Mouse (Mus musculus) midbrain, embryonic 11.5 days (tissue): Measurements from ENCODE around the gene Ankrd12. TPM values are rescaled to one million over a fixed set of nuclear protein-coding genes. Genes with fewer than 3 reads are reported as not detected.

ENCODE experiments used
- ATAC-seq: fragments of 200-750 bp; cut with Nextera tagmentation; 2 replicates; pipeline ENCODE4 v1.8.0; 2017; ENCODE audit warnings: moderate TSS enrichment, moderate library complexity; ENCODE audit not compliant: low FRiP score
- DNase-seq: peaks from one replicate; pipeline ENCODE4 v3.0.0; 2015; ENCODE audit warnings: low spot score; ENCODE audit errors: missing footprints
- H3K27ac ChIP-seq: fragments of 300-500 bp; sonication (generic); 2 replicates; pipeline ENCODE4 v1.5.1; 2014; ENCODE audit warnings: low read depth, low read length
- H3K27me3 ChIP-seq: fragments of 300-500 bp; sonication (generic); 2 replicates; pipeline ENCODE4 v1.6.1; 2014; ENCODE audit warnings: mild to moderate bottlenecking, low read length, moderate library complexity, mixed read lengths; ENCODE audit not compliant: control insufficient read depth, insufficient read depth
- H3K36me3 ChIP-seq: fragments of 300-500 bp; sonication (generic); 2 replicates; pipeline ENCODE4 v1.6.1; 2014; ENCODE audit warnings: mild to moderate bottlenecking, low read length, moderate library complexity, mixed read lengths; ENCODE audit not compliant: control insufficient read depth, insufficient read depth
- H3K4me1 ChIP-seq: fragments of 300-500 bp; sonication (generic); 2 replicates; pipeline ENCODE4 v1.6.1; 2014; ENCODE audit warnings: low read length; ENCODE audit not compliant: control insufficient read depth, insufficient read depth
- H3K4me2 ChIP-seq: fragments of 300-500 bp; sonication (generic); 2 replicates; pipeline ENCODE4 v1.6.1; 2014; ENCODE audit warnings: mild to moderate bottlenecking, moderate library complexity
- H3K4me3 ChIP-seq: fragments of 300-500 bp; sonication (generic); 2 replicates; pipeline ENCODE4 v1.5.1; 2014; ENCODE audit warnings: low read depth, low read length
- H3K9ac ChIP-seq: fragments of 300-500 bp; sonication (generic); 2 replicates; pipeline ENCODE4 v1.6.1; 2014; ENCODE audit warnings: low read length
- H3K9me3 ChIP-seq: fragments of 300-500 bp; sonication (generic); 2 replicates; pipeline ENCODE4 v1.6.1; 2016; ENCODE audit warnings: low read length; ENCODE audit not compliant: control insufficient read depth
- whole genome bisulfite sequencing: fragments of 180-500 bp; shearing (Covaris S2); extraction: QIAGEN DNeasy Blood & Tissue Kit; methylation state at CpG from one replicate; pipeline ENCODE4 v1.1.7; 2014; 5-methylcytosine and 5-hydroxymethylcytosine counted together
- polyA plus RNA-seq: library from polyadenylated mRNA; unstranded; fragments of >200 nt; fragmentation: Nextera tagmentation; extraction: Ambion mirVana; gene quantifications from 2 replicates; pipeline ENCODE4 v1.2.1, GENCODE M21; 2014

Ankrd12 gene
- polyA plus RNA-seq: 32.7 and 36.3 TPM in 2 replicates

DNA sequence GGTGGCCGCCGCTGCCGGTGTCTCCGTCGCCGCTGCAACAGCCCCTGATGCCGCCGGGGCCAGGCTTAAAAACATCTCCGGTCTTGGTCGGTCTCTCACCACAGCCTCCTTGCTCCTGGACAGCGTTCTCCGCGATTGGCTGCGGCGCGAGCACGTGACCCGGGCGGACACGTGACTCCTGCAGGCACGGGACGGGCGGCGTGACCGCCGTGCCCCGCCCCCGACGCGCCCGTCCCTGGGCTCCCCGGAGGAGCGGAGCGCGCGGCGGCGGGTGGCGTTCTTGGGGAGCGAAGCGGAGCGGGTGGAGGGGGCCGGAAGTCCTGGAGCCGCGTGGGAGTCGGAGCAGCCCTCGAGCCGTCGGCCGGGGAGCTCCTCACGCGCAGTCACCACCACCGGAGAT, at the start of gene Ankrd12:
TSS of gene Ankrd12 (minus strand) at position 156 of the 400 bp plus-strand sequence.
- peak; percentile 99 for DNase-seq
- peak within 1 kb of the TSS; percentile 74 for H3K9ac ChIP-seq
- H3K4me1 ChIP-seq: peaks cover 12% of the 10 kb centered on the region; the same call in 1 of the 2 replicates
- peak within 1 kb of the TSS; percentile 81 for H3K27ac ChIP-seq
- peak within 1 kb of the TSS; percentile 84 for H3K4me2 ChIP-seq
- peak within 1 kb of the TSS; percentile 95 for H3K4me3 ChIP-seq
- H3K9me3 ChIP-seq: no peaks in the 10 kb centered on the region
- no peaks in the 10 kb centered on the region for H3K27me3 ChIP-seq
- peak; percentile 99 for ATAC-seq
- H3K36me3 ChIP-seq: no peaks in the 10 kb centered on the region; the same call in 1 of the 2 replicates
- WGBS: 3% methylated on average over 53 of the region's 53 CpGs

DNA sequence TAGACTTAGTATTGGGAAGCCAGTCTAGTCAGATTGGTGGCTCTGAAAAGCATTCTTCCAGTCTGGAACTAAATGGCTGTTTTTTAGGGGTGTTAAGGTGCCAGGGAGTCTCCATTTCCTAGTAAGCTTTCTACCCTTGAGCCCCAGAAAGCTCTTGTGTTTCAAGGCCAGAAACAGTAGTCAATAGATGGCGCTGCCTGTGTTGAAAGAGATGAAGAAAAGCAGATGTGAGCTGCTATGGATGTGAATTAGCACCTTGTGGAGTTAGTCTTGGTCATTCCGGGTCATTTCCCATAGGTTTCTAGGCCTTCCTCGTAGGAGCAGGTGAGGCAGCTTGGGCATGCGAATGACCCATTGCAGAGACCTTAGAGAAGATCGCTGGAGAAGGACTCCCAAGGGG, 48.3 kb upstream of the Ankrd12 start:
- no peak overlapping the region for H3K4me3 ChIP-seq
- no peaks in the 10 kb centered on the region for H3K27me3 ChIP-seq
- 73% methylated on average over 5 of the region's 5 CpGs for WGBS
- H3K4me2 ChIP-seq: no peak overlapping the region
- peaks cover 2% of the 10 kb centered on the region for H3K36me3 ChIP-seq
- H3K9me3 ChIP-seq: no peaks in the 10 kb centered on the region
- ATAC-seq: no peak
- H3K4me1 ChIP-seq: peaks cover 4% of the 10 kb centered on the region; the same call in 1 of the 2 replicates
- 0 out of 2 replicates have a peak overlapping the region, but pooled peaks have one; percentile 24 for H3K9ac ChIP-seq
- DNase-seq: no peak
- H3K27ac ChIP-seq: no peak overlapping the region

DNA sequence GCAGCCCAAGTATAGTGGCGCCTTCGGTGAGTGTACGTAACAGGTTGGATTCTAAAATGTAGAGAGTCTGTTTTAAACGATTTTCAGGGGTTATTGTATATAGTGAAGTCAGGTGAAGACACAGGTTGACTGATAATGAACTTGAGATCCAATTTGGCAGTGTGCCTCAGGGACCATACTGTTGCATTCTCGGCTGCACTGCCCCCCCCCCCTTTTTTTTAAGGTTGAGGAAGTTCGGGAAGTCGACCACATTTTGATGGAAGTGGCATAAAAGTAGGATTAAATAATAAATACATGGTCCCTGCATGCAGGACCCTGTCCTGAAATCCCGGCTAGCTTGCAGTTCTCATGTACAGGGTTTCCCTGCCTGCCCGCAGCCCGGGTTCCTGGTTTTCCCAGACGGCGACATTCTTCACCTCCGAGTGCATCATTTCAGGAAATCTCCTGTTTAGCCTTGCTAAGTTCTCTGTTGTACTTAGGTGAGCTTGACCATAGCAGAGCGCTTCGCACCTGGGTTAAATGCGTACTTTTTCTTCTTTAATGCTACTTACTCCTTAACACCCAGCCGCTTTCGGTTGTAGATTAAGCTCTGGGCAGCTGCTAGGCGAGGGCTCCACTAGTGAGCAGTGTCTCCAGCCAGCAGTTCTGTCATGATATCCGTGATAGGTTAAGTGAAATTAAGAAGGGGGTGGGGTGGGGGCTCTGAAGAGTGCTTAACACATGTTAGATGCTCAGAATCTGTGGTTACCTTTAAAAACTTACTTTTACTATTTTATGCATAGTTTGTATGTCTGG, 47.1 kb upstream of the Ankrd12 start:
- H3K9ac ChIP-seq: peak overlapping the region; percentile 77
- peak; percentile 89 for DNase-seq
- no peaks in the 10 kb centered on the region for H3K9me3 ChIP-seq
- peak overlapping the region; percentile 79 for H3K4me2 ChIP-seq
- H3K4me3 ChIP-seq: peak overlapping the region; percentile 67
- H3K36me3 ChIP-seq: peaks cover 9% of the 10 kb centered on the region
- no peak overlapping the region for H3K27ac ChIP-seq
- H3K4me1 ChIP-seq: peaks cover 4% of the 10 kb centered on the region; the same call in 1 of the 2 replicates
- ATAC-seq: peak; percentile 49
- no peaks in the 10 kb centered on the region for H3K27me3 ChIP-seq
- under 1% methylated on average over 20 of the region's 20 CpGs for WGBS

DNA sequence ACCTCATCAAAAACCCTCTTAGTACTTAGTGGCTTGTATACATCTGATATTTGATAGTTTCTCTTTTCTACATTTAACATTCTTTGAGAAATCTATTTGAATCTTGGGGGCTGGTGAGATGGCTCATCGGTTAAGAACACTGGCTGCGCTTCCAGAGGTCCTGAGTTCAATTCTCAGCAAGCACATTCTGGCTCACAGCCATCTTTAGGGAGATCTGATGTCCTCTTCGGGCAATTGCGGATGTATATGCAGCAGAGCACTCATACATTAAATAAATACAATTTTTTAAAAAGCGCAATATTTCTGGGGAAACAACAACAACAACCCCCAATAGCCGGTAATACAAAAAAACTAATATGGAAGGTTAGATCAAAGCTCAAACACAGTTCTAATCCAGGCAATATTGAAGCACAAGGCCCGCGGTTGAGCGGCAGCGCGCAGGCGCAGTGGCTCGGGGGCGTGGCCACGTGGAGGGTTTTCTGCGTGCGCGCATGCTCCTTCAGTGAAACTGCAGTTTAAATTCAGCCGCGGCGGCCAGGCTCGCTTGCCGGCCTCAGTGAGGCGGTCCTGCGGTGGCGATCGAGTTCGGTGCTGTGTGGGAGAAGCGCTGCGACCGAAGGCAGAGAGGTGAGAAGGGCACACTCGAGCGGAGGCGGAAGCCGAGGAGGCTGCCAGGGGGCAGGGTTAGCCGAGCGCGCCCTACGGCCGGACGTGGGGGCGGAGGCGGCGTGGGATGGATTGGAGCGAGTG, 46.4 kb upstream of the Ankrd12 start, which contains the start of gene Ddx11:
TSS of gene Ddx11 (plus strand) at position 455 of the 750 bp plus-strand sequence.
- Histone ChIP-seq H3K27ac (0 out of 2 replicates have a peak within 1 kb of the TSS, but pooled peaks have one; percentile 22), H3K36me3 (peaks cover 15% of the 10 kb centered on the region), H3K4me3 (peak within 1 kb of the TSS; percentile 67), H3K4me2 (peak within 1 kb of the TSS; percentile 79), H3K4me1 (peaks cover 4% of the 10 kb centered on the region; the same call in 1 of the 2 replicates), H3K9ac (peak within 1 kb of the TSS; percentile 77), H3K27me3 (no peaks in the 10 kb centered on the region), H3K9me3 (no peaks in the 10 kb centered on the region)
- ATAC-seq: peak; percentile 86
- peak; percentile 100 for DNase-seq
- WGBS: 7% methylated on average over 45 of the region's 45 CpGs

DNA sequence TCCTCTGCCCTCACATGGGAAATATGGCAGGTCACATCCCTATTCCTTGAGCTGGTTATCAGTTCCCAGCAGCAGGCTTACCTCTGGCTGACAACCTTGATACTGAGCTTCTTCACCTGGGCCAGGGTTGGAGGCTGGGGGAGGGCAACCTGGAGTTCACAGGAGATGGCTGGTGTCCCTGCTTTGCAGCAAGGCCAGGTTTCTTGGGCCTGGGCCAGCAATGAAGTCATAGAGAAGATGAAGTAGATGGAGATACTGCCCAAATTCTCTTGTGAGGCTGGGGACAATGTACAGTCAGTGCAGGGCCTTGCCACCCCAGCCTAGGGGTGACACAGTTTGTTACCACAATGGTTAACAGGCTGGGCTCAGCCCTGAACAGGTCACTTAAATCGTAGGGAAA, 43.8 kb upstream of the Ankrd12 start:
- DNase-seq: no peak
- ATAC-seq: no peak
- no peaks in the 10 kb centered on the region for H3K27me3 ChIP-seq
- H3K9ac ChIP-seq: no peak overlapping the region
- peaks cover 4% of the 10 kb centered on the region; the same call in 1 of the 2 replicates for H3K4me1 ChIP-seq
- no peak overlapping the region for H3K4me3 ChIP-seq
- no peaks in the 10 kb centered on the region for H3K9me3 ChIP-seq
- no peak overlapping the region for H3K27ac ChIP-seq
- WGBS: 74% methylated on average over 1 of the region's 1 CpGs
- peaks cover 19% of the 10 kb centered on the region for H3K36me3 ChIP-seq
- no peak overlapping the region for H3K4me2 ChIP-seq

DNA sequence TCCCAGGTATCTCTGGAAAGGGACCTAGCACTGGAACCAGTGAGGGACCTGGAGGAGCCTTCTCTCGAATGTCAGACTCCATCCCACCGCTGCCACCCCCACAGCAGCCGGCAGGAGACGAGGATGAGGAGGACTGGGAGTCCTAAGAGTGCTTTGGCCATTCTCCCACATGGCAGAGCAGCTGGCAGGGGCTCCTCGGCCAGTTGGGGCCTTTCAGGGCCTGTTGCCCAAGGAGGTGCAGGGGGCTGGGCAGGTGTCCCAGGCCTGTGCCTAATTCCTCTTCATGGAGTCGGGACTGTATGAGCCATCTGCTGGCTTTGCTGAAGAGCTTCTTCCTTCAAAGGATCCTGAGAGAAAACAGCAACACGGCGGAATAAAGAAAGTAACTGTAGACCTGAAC, 42.1 kb upstream of the Ankrd12 start:
- H3K36me3 ChIP-seq: peaks cover 19% of the 10 kb centered on the region
- ATAC-seq: no peak

DNA sequence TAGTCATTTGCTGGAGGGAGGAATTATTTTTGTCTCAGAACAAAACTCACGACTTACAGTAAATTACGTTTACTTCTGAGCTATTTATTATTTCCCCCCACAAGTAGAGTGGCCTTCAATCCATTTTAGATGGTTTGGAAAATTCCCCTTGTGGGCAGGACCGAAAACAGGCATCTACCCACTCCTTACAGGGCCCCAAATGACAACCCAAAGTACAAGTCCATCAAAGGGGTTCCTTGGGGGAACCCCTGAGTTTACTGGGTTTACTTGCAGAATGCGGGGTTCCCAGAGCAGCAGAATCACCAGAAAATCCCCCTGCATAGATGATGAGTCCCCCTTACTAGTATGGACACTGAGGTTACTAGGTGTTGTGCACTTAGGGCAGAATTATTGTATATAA, 35.3 kb upstream of the Ankrd12 start:
- Histone ChIP-seq H3K4me3 (peak overlapping the region; percentile 61), H3K9ac (peak overlapping the region; percentile 70), H3K9me3 (no peaks in the 10 kb centered on the region), H3K27ac (no peak overlapping the region), H3K4me1 (peaks cover 6% of the 10 kb centered on the region; the same call in 1 of the 2 replicates), H3K27me3 (no peaks in the 10 kb centered on the region), H3K4me2 (peak overlapping the region; percentile 54), H3K36me3 (peaks cover 6% of the 10 kb centered on the region)
- no peak for DNase-seq
- ATAC-seq: no peak
- 47% methylated on average over 4 of the region's 4 CpGs for WGBS

More for the DNA sequence above, 42.1 kb upstream of the Ankrd12 start:
- no peak overlapping the region for H3K9ac ChIP-seq
- no peaks in the 10 kb centered on the region for H3K27me3 ChIP-seq
- no peaks in the 10 kb centered on the region for H3K9me3 ChIP-seq
- H3K27ac ChIP-seq: no peak overlapping the region
- DNase-seq: no peak
- no peaks in the 10 kb centered on the region for H3K4me1 ChIP-seq
- no peak overlapping the region for H3K4me2 ChIP-seq
- 95% methylated on average over 8 of the region's 8 CpGs for WGBS
- H3K4me3 ChIP-seq: no peak overlapping the region

DNA sequence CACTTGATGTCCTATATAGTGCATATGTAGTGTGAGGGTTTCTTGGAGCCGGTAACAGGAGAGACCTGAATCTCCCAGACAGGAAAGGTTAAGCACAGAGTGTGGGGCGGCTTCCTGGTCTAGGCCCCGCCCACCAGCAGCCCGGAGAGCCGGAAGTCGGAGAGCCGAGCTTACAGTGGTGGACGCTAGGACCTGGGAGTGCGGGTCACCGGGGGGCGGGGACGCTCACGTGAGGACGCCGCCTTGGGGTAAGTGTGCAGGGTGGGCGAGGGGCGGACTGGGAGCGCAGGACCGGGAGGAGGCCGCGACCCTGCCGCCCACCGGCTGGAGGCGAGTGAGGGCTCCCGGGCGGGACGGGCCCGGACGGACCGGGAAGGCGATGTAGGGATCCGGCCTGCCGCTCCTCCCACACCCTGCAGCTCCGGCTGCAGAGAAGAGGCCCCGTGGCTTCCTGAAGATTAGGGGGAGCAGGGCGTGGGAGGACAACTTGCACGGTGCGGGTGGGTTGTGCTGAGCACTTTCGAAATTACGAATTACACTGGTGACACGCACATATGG, 34.6 kb upstream of the Ankrd12 start, which contains the start of gene Washc1:
TSS of gene Washc1 (plus strand) at position 144 of the 558 bp plus-strand sequence.
- H3K27ac ChIP-seq: no peak within 1 kb of the TSS
- peak within 1 kb of the TSS; percentile 54 for H3K4me2 ChIP-seq
- peak within 1 kb of the TSS; percentile 61 for H3K4me3 ChIP-seq
- peaks cover 6% of the 10 kb centered on the region; the same call in 1 of the 2 replicates for H3K4me1 ChIP-seq
- WGBS: under 1% methylated on average over 40 of the region's 41 CpGs
- no peaks in the 10 kb centered on the region for H3K27me3 ChIP-seq
- DNase-seq (peak; percentile 99), ATAC-seq (peak; percentile 98)
- H3K36me3 ChIP-seq: peaks cover 6% of the 10 kb centered on the region
- no peaks in the 10 kb centered on the region for H3K9me3 ChIP-seq
- H3K9ac ChIP-seq: peak within 1 kb of the TSS; percentile 70
